ENCODE assay signal across 10 mouse cellular contexts in genomic region chr1:73737083-73737482, GRCm38 (mm10).
DNase-seq lines count a peak whose midpoint lies in the region; ATAC-seq and TF ChIP-seq lines count a peak whose summit lies in the region.
"Had no signal": no experiment of that assay in that cellular context is flagged by ENCODE, and none has a peak within 500 bp of the region (broad histone marks: within the 10 kb centered on the region; RNA-seq: fewer than 3 reads in every experiment).

No protein-coding gene starts in this region.

- H3K9me3 ChIP-seq in lung, postnatal 0 days (ENCODE audit: low read length): no peaks in the 10 kb centered on the region
- H3K9me3 ChIP-seq: hindbrain, embryonic 15.5 days had no signal

- no peaks in the 10 kb centered on the region for H3K4me1 ChIP-seq in lung, adult 2 months (ENCODE audit: control insufficient read depth, insufficient read depth, low read length)
- no peaks in the 10 kb centered on the region for H3K4me1 ChIP-seq in lung, postnatal 0 days (ENCODE audit: insufficient read depth, low read depth, low read length)
- H3K4me1 ChIP-seq: hindbrain, embryonic 15.5 days had no signal

- no peak overlapping the region for H3K9ac ChIP-seq in lung, postnatal 0 days (replicated peaks; ENCODE audit: low read depth)
- H3K9ac ChIP-seq: hindbrain, embryonic 15.5 days had no signal

- DNase-seq in adrenal gland, adult (ENCODE audit: inconsistent age in 2 of 2, low spot score in 1 of 2): peak; percentile 40 to 43
- DNase-seq in adrenal gland, adult 8-10 months: no peak
- DNase-seq in lung, adult 2 months: no peak
- no peak for DNase-seq in lung, postnatal 4 days
- DNase-seq in heart, postnatal 4 days: peak; percentile 77
- no peak for DNase-seq in lung, postnatal 0 days (ENCODE audit: low spot score)
- DNase-seq in urinary bladder, postnatal 4 days (ENCODE audit: low spot score in 2 of 2): no peak
- DNase-seq in layer of hippocampus, adult 8-10 months (ENCODE audit: low spot score in 2 of 2): no peak

- TF ChIP-seq POLR2A in lung, adult 2 months (IDR thresholded peaks at IDR 0.05; ENCODE audit: borderline replicate concordance, extremely low read depth, low read depth, low read length): no peak

- no peak for TF ChIP-seq EP300 in lung, postnatal 0 days (IDR thresholded peaks at IDR 0.05)

- H3K27me3 ChIP-seq in lung, postnatal 0 days (replicated peaks; ENCODE audit: insufficient read depth, low read length): no peaks in the 10 kb centered on the region
- H3K27me3 ChIP-seq: hindbrain, embryonic 15.5 days had no signal

- TF ChIP-seq CTCF in lung, adult 2 months (IDR thresholded peaks at IDR 0.05; ENCODE audit: insufficient read depth, low read length): peak; percentile 17; the same call in 1 of the 2 replicates
- TF ChIP-seq CTCF in lung, postnatal 0 days (IDR thresholded peaks at IDR 0.05): peak; percentile 54

- peak; percentile 47; the same call in 1 of the 2 replicates for ATAC-seq in lung, postnatal 0 days

- no peak overlapping the region for H3K27ac ChIP-seq in lung, postnatal 0 days (ENCODE audit: low read length)
- H3K27ac ChIP-seq: hindbrain, embryonic 15.5 days had no signal

- H3K4me2 ChIP-seq in lung, postnatal 0 days (replicated peaks; ENCODE audit: low read depth, low read length): no peak overlapping the region
- H3K4me2 ChIP-seq: hindbrain, embryonic 15.5 days had no signal

- H3K36me3 ChIP-seq in lung, postnatal 0 days (ENCODE audit: insufficient read depth, low read length): no peaks in the 10 kb centered on the region
- H3K36me3 ChIP-seq: hindbrain, embryonic 15.5 days had no signal

- no peak overlapping the region for H3K4me3 ChIP-seq in lung, adult 2 months (replicated peaks; ENCODE audit: extremely low read depth, low read depth, low read length)
- no peak overlapping the region for H3K4me3 ChIP-seq in lung, postnatal 0 days (ENCODE audit: low read depth, low read length)
- H3K4me3 ChIP-seq: hindbrain, embryonic 15.5 days; myocyte had no signal

Comparison
In these comparisons a context has a peak if more than half of its experiments do, and no peak if none do; other contexts are left out.
1. DNase-seq: peak in adrenal gland, adult (2 of 2) and heart, postnatal 4 days (single experiment); none in adrenal gland, adult 8-10 months (single experiment), lung, adult 2 months (single experiment), lung, postnatal 4 days (0 of 2), lung, postnatal 0 days (single experiment), urinary bladder, postnatal 4 days (0 of 2) and layer of hippocampus, adult 8-10 months (0 of 2).